Mouse (Mus musculus) midbrain, embryonic 12.5 days (tissue): Measurements from ENCODE around the gene Sufu. TPM values are rescaled to one million over a fixed set of nuclear protein-coding genes. Genes with fewer than 3 reads are reported as not detected.
A peak's percentile ranks its signal among the peaks of the same experiment; 100 is the strongest.

Source experiments
- ATAC-seq: fragments of 200-750 bp; cut with Nextera tagmentation; 2 replicates; pipeline ENCODE4 v1.8.0; 2017; ENCODE audit warnings: low read depth, moderate TSS enrichment, moderate library complexity; ENCODE audit not compliant: low FRiP score
- H3K27ac ChIP-seq: fragments of 300-500 bp; sonication (generic); replicated peaks from 2 replicates; pipeline ENCODE4 v1.5.1; 2016; ENCODE audit warnings: mild to moderate bottlenecking
- H3K27me3 ChIP-seq: fragments of 300-500 bp; sonication (generic); 2 replicates; pipeline ENCODE4 v1.6.1; 2016; ENCODE audit warnings: mild to moderate bottlenecking
- H3K36me3 ChIP-seq: fragments of 300-500 bp; sonication (generic); 2 replicates; pipeline ENCODE4 v1.6.1; 2016
- H3K4me1 ChIP-seq: fragments of 300-500 bp; sonication (generic); 2 replicates; pipeline ENCODE4 v1.6.1; 2016
- H3K4me2 ChIP-seq: fragments of 300-500 bp; sonication (generic); replicated peaks from 2 replicates; pipeline ENCODE4 v1.6.1; 2016; ENCODE audit warnings: mild to moderate bottlenecking, moderate library complexity
- H3K4me3 ChIP-seq: fragments of 300-500 bp; sonication (generic); 2 replicates; pipeline ENCODE4 v1.5.1; 2016; ENCODE audit warnings: mild to moderate bottlenecking
- H3K9ac ChIP-seq: fragments of 300-500 bp; sonication (generic); replicated peaks from 2 replicates; pipeline ENCODE4 v1.6.1; 2016; ENCODE audit warnings: mild to moderate bottlenecking, moderate library complexity
- H3K9me3 ChIP-seq: fragments of 300-500 bp; sonication (generic); 2 replicates; pipeline ENCODE4 v1.6.1; 2016; ENCODE audit warnings: mild to moderate bottlenecking
- WGBS: fragments of 180-500 bp; shearing (Covaris S2); methylation state at CpG from one replicate; pipeline ENCODE4 v1.1.7; 2016; 5-methylcytosine and 5-hydroxymethylcytosine counted together
- polyA plus RNA-seq: library from polyadenylated mRNA; unstranded; fragments of >200 nt; fragmentation: Nextera tagmentation; extraction: Ambion mirVana; gene quantifications from 2 replicates; pipeline ENCODE4 v1.2.1, GENCODE M21; 2016

Gene Sufu
- polyA plus RNA-seq, 1 experiment from 2014 or later, result 43.7 TPM

- 0 out of 2 replicates have a peak, but pooled peaks cover 3% of the 10 kb centered on the region for H3K27me3 ChIP-seq
- H3K9me3 ChIP-seq, result no peaks in the 10 kb centered on the region
- peaks cover 5% of the 10 kb centered on the region for H3K4me1 ChIP-seq
- no peak overlapping the region for H3K27ac ChIP-seq
- H3K4me2 ChIP-seq, result no peak overlapping the region
- no peak for ATAC-seq
- H3K36me3 ChIP-seq, result peaks cover 32% of the 10 kb centered on the region
- no peak overlapping the region for H3K9ac ChIP-seq
- 100% methylated on average over 1 of the region's 1 CpGs for WGBS
- no peak overlapping the region for H3K4me3 ChIP-seq
These were observed 92.8 kb downstream of the Sufu start for GRCm38 (mm10) chr19:46489448-46489847.

GRCm38 (mm10) chr19:46490634-46491033, 93.9 kb downstream of the Sufu start:
- 0% methylated on average over 2 of the region's 2 CpGs for WGBS
- peaks cover 5% of the 10 kb centered on the region for H3K4me1 ChIP-seq
- H3K27me3 ChIP-seq, result 0 out of 2 replicates have a peak, but pooled peaks cover 3% of the 10 kb centered on the region
- peaks cover 22% of the 10 kb centered on the region for H3K36me3 ChIP-seq
- H3K4me3 ChIP-seq, result no peak overlapping the region
- no peak for ATAC-seq
- H3K9me3 ChIP-seq, result no peaks in the 10 kb centered on the region
- no peak overlapping the region for H3K4me2 ChIP-seq
- H3K27ac ChIP-seq, result no peak overlapping the region
- 0 out of 2 replicates have a peak overlapping the region, but pooled peaks have one; percentile 24 for H3K9ac ChIP-seq

- Histone ChIP-seq H3K4me1 (peaks cover 8% of the 10 kb centered on the region), H3K27me3 (no peaks in the 10 kb centered on the region), H3K4me3 (no peak overlapping the region), H3K36me3 (no peaks in the 10 kb centered on the region), H3K4me2 (no peak overlapping the region), H3K27ac (no peak overlapping the region), H3K9ac (no peak overlapping the region), H3K9me3 (no peaks in the 10 kb centered on the region)
- 89% methylated on average over 8 of the region's 8 CpGs for WGBS
- no peak for ATAC-seq
These were observed 98.4 kb downstream of the Sufu start for GRCm38 (mm10) chr19:46495136-46495535.

- ATAC-seq, result no peak
- 74% methylated on average over 2 of the region's 2 CpGs for WGBS
- Histone ChIP-seq H3K4me3 (no peak overlapping the region), H3K27me3 (no peaks in the 10 kb centered on the region), H3K9me3 (no peaks in the 10 kb centered on the region), H3K4me2 (no peak overlapping the region), H3K4me1 (0 out of 2 replicates have a peak, but pooled peaks cover 3% of the 10 kb centered on the region), H3K27ac (no peak overlapping the region), H3K36me3 (no peaks in the 10 kb centered on the region), H3K9ac (no peak overlapping the region)
These were observed 100.5 kb downstream of the Sufu start for GRCm38 (mm10) chr19:46497230-46497629.

GRCm38 (mm10) chr19:46499539-46499835, 102.8 kb downstream of the Sufu start:
- no peak overlapping the region for H3K9ac ChIP-seq
- peak overlapping the region; percentile 66; the same call in 1 of the 2 replicates for H3K4me3 ChIP-seq
- 8% methylated on average over 3 of the region's 3 CpGs for WGBS
- H3K9me3 ChIP-seq, result no peaks in the 10 kb centered on the region
- peaks cover 9% of the 10 kb centered on the region for H3K4me1 ChIP-seq
- H3K4me2 ChIP-seq, result peak overlapping the region; percentile 94
- no peaks in the 10 kb centered on the region for H3K36me3 ChIP-seq
- ATAC-seq, result no peak
- peak overlapping the region; percentile 100 for H3K27ac ChIP-seq
- no peaks in the 10 kb centered on the region for H3K27me3 ChIP-seq

GRCm38 (mm10) chr19:46499836-46500580, 103.3 kb downstream of the Sufu start:
- peak overlapping the region; percentile 66 for H3K4me3 ChIP-seq
- H3K36me3 ChIP-seq, result 0 out of 2 replicates have a peak, but pooled peaks cover under 1% of the 10 kb centered on the region
- H3K27ac ChIP-seq, result peak overlapping the region; percentile 100
- no peaks in the 10 kb centered on the region for H3K9me3 ChIP-seq
- peak overlapping the region; percentile 99 for H3K9ac ChIP-seq
- no peaks in the 10 kb centered on the region for H3K27me3 ChIP-seq
- H3K4me2 ChIP-seq, result peak overlapping the region; percentile 94
- peak; percentile 82 for ATAC-seq
- WGBS, result under 1% methylated on average over 42 of the region's 52 CpGs
- H3K4me1 ChIP-seq, result peaks cover 14% of the 10 kb centered on the region

GRCm38 (mm10) chr19:46500581-46501341, 104.1 kb downstream of the Sufu start:
- Histone ChIP-seq H3K4me1 (peaks cover 22% of the 10 kb centered on the region), H3K27ac (peak overlapping the region; percentile 100), H3K4me2 (peak overlapping the region; percentile 94), H3K9ac (peak overlapping the region; percentile 99), H3K4me3 (peak overlapping the region; percentile 66), H3K27me3 (no peaks in the 10 kb centered on the region), H3K9me3 (no peaks in the 10 kb centered on the region), H3K36me3 (peaks cover 8% of the 10 kb centered on the region; the same call in 1 of the 2 replicates)
- ATAC-seq, result peak; percentile 45
- under 1% methylated on average over 39 of the region's 50 CpGs for WGBS

GRCm38 (mm10) chr19:46501401-46502068, 104.8 kb downstream of the Sufu start, which contains the start of gene Trim8:
Gene Trim8, plus strand, starts transcription at chr19:46501702.
- ATAC-seq, result peak; percentile 63
- Histone ChIP-seq H3K9ac (peak within 1 kb of the TSS; percentile 99), H3K4me2 (peak within 1 kb of the TSS; percentile 94), H3K36me3 (peaks cover 16% of the 10 kb centered on the region; the same call in 1 of the 2 replicates), H3K27me3 (no peaks in the 10 kb centered on the region), H3K4me3 (peak within 1 kb of the TSS; percentile 66), H3K4me1 (peaks cover 30% of the 10 kb centered on the region), H3K27ac (peak within 1 kb of the TSS; percentile 100), H3K9me3 (no peaks in the 10 kb centered on the region)
- 0% methylated on average over 35 of the region's 64 CpGs for WGBS

- H3K9me3 ChIP-seq, result no peaks in the 10 kb centered on the region
- H3K4me2 ChIP-seq, result peak overlapping the region; percentile 94
- peaks cover 20% of the 10 kb centered on the region; the same call in 1 of the 2 replicates for H3K36me3 ChIP-seq
- H3K27me3 ChIP-seq, result no peaks in the 10 kb centered on the region
- no peak for ATAC-seq
- H3K4me1 ChIP-seq, result peaks cover 35% of the 10 kb centered on the region
- H3K4me3 ChIP-seq, result peak overlapping the region; percentile 66
- 0% methylated on average over 26 of the region's 46 CpGs for WGBS
- peak overlapping the region; percentile 99 for H3K9ac ChIP-seq
- peak overlapping the region; percentile 100 for H3K27ac ChIP-seq
These were observed 105.4 kb downstream of the Sufu start for GRCm38 (mm10) chr19:46502069-46502455.

GRCm38 (mm10) chr19:46502471-46503166, 105.9 kb downstream of the Sufu start:
- H3K4me3 ChIP-seq, result peak overlapping the region; percentile 66
- WGBS, result under 1% methylated on average over 53 of the region's 53 CpGs
- H3K27me3 ChIP-seq, result no peaks in the 10 kb centered on the region
- no peak for ATAC-seq
- peaks cover 25% of the 10 kb centered on the region; the same call in 1 of the 2 replicates for H3K36me3 ChIP-seq
- peak overlapping the region; percentile 100 for H3K27ac ChIP-seq
- H3K4me2 ChIP-seq, result peak overlapping the region; percentile 94
- peak overlapping the region; percentile 99 for H3K9ac ChIP-seq
- no peaks in the 10 kb centered on the region for H3K9me3 ChIP-seq
- H3K4me1 ChIP-seq, result peaks cover 41% of the 10 kb centered on the region

- ATAC-seq, result no peak
- Histone ChIP-seq H3K4me3 (peak overlapping the region; percentile 66), H3K4me1 (peaks cover 50% of the 10 kb centered on the region), H3K9ac (peak overlapping the region; percentile 99), H3K4me2 (peak overlapping the region; percentile 94), H3K9me3 (no peaks in the 10 kb centered on the region), H3K27ac (peak overlapping the region; percentile 100), H3K27me3 (no peaks in the 10 kb centered on the region), H3K36me3 (peaks cover 33% of the 10 kb centered on the region)
- 0% methylated on average over 21 of the region's 21 CpGs for WGBS
These were observed 106.8 kb downstream of the Sufu start for GRCm38 (mm10) chr19:46503351-46504084.
